Mouse (Mus musculus): Measurements from ENCODE around the gene Plagl1.

Gene Plagl1

DNA sequence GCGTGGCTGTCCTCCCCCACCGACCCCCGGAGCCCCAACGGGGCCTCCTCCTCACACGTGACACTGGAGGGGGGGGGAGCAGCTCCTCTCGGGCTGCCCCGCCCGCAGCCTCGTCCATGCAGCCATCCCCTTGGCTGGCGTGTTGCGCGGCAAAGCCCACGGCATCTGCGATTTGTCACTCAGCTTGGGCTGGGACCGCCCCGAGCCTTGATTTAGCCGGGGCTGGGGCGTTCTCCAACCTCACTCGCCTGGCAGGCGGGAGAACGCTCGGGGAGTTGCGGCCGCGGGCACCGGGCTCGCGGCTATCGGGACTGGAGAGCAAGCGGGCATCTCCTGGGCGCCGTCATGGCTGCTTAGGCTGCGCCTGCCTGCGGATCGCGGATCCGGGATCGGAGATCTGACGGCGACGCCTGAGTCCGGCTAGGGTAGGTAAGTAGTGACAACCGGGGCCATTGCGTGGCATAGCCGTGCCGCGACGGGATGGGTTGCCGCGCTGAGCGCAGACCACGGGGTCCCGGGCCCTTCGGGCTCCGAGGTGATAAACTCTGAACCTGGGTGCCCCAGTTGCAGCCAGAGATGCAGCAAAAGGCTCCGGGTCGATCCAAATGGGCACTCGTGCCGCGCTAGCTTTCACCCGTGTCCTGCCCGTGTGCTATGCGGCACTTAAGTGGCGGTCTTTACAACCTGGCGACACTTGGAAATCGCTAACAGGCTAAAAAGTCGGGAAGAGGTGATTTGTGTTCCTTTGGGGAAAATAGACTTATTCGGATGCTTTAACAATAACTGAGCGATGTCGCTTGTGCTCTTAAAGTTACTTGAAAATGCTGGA lies 30.5 kb downstream of the Plagl1 start:
- DNase-seq (ENCODE audit: low spot score): peak; percentile 80

DNA sequence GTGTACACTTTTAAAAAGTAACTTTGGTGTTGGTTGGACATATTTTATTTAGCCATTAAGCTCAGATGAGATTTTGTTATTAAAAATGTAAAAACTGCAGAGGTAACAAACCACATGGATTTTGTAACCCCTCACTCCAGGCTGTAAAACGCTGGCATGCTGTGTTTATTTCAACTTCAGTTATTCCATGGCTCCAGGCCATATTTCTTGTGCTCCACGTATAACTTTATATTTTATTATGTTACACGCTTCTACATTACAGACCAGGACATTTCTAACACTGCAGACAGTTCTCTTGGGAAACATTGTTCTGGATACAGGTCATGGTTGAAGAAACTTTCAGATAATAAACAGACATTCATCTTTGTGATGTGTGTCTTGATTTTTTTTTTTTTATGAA lies 32.7 kb downstream of the Plagl1 start:
- DNase-seq (ENCODE audit: low spot score): no peak

GRCm38 (mm10) chr10:13098895-13099294 lies 38.6 kb downstream of the Plagl1 start:
- DNase-seq (ENCODE audit: low spot score): no peak

GRCm38 (mm10) chr10:13100061-13100648 lies 39.9 kb downstream of the Plagl1 start:
- DNase-seq (ENCODE audit: low spot score): no peak

DNA sequence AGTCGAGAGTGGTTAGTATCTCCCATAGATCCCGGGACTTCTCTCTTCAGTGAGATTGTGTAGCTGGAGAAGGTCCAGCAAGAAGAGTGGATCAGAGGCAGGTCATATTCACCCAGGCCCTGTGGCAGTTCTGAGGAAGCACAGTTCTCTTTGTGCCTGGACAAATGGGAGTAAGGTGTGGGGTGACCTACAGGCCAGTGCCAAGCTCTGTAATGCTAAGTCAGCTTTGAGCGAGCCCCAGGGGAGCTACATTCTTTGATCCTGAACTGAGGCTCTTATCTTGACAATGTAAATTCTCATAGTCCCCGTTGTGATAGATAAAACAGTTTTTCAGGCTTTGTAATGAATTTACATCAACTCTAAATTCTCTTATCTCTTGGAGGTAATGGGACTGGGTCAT lies 42.1 kb downstream of the Plagl1 start:
- DNase-seq (ENCODE audit: low spot score): no peak

DNA sequence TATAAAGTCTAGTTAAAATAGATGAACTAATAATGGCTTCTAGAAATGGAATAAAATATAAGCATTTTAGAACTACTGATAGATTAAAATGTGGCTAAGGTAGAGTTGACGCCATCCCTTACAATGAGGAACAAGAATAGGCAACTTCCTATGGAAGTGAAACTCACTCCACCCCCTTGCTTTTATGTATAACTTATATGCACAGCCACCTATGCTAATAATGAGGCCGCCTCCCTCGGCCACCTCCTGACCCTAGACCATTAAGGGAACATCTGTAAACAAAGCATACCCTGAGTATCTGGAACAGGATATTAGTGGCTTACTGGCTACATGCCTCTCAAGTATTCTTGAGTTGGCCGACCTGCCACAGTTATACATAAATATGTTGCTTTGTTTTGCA lies 43.5 kb downstream of the Plagl1 start:
- no peak for DNase-seq (ENCODE audit: low spot score)

DNA sequence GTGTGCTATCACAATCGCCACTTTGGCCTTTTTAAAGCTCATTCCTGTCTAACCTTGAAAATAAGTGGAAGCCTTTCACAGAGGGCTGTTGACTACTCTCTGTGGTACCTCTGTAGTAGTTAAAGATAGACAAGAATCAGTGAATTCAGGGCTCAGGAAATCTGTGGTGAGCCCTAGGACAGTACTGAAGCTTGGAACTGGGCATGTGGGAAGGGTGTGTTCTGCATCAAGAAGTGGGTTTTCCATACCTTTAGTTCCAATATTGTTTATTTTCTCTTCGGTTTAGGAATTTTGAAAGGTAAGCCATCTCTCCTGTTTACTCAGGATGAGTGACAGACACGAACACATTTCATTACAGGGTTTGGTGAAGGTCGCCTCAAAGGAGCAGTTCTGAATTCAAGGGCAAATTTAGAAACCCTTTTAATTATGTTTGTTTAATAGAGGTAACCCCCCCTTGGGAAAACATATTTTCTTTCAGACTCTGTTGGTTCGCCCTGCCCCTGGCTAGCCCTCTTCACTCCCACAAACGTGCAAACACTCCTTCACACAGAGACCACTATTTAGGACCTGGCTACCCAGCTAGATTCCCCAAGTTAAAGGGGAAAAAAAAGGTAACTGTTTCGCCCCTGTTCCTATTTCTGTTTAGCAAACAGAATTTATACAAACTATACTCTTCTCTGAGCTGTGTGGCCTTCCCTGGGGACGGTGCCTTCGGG lies 46.8 kb downstream of the Plagl1 start:
- no peak for DNase-seq (ENCODE audit: low spot score)

DNA sequence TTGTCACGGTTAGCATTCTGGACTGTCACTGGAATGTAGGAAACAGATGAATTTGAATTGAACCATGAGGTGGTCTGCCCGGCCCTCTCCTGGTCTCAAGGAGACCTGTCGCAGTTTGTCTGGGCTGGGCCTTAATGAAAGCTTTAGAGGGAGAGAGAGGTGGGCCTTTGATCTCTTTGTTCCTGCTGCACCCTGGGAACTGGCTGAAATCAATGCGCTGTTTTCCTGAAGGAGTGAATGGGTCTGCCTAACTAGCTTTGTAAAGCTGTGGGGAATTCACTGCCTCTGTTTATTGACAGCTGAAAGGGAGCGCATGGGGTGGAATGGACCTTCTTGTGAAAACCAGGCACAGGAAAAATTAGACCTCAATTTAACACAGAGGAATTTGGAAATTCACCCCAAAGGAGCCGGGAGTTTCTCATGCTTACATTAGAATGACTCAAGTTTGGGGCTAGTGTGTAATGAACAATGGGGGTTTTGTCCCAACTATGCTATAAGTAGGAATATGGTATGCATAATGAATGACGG lies 47.8 kb downstream of the Plagl1 start:
- DNase-seq (ENCODE audit: low spot score): no peak

- DNase-seq (ENCODE audit: low spot score): no peak
These were observed 48.5 kb downstream of the Plagl1 start for GRCm38 (mm10) chr10:13108847-13109246.

GRCm38 (mm10) chr10:13109781-13110180 lies 49.5 kb downstream of the Plagl1 start:
- DNase-seq (ENCODE audit: low spot score): no peak

DNA sequence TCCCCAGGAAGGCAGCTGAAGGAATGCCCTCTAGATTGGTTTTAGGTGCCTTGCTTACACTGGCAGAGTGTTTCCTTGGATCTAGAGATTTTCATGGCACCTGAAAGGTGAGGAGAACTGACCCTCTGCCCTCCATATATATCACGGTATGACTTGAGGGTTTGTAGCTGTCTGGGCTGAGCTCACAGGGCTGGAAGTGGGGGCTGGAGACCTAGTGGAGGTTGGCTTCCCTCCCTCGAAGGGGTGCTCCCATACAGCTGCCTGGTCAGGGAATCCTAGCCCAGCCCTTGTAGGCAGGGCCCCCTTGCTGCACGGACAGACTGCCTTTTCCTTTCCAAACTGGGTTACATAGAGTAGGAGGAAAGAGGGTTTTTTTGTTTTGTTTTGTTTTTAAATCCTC lies 52.5 kb downstream of the Plagl1 start:
- DNase-seq (ENCODE audit: low spot score): no peak

GRCm38 (mm10) chr10:13113641-13114040 lies 53.3 kb downstream of the Plagl1 start:
- DNase-seq (ENCODE audit: low spot score): no peak

DNA sequence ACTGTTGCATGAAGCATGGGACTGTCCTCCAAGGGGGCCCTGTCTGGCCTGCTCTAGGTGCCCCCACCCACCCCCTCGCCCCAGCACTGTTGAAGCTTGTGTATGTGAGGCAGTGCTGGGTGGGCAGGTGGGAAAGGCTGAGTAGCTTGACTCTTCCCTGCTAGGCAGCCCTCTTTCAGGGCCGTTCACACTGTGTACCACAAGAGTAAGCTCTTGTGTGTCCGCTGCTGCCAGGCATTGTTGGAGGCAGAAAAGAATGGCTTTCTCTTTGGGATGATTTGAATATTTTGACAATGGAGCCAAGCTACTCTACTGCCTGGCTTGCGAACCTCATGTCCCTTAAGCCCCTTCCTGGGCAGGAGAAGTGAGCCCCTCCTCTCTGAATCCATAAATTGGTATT lies 54.7 kb downstream of the Plagl1 start:
- no peak for DNase-seq (ENCODE audit: low spot score)

DNA sequence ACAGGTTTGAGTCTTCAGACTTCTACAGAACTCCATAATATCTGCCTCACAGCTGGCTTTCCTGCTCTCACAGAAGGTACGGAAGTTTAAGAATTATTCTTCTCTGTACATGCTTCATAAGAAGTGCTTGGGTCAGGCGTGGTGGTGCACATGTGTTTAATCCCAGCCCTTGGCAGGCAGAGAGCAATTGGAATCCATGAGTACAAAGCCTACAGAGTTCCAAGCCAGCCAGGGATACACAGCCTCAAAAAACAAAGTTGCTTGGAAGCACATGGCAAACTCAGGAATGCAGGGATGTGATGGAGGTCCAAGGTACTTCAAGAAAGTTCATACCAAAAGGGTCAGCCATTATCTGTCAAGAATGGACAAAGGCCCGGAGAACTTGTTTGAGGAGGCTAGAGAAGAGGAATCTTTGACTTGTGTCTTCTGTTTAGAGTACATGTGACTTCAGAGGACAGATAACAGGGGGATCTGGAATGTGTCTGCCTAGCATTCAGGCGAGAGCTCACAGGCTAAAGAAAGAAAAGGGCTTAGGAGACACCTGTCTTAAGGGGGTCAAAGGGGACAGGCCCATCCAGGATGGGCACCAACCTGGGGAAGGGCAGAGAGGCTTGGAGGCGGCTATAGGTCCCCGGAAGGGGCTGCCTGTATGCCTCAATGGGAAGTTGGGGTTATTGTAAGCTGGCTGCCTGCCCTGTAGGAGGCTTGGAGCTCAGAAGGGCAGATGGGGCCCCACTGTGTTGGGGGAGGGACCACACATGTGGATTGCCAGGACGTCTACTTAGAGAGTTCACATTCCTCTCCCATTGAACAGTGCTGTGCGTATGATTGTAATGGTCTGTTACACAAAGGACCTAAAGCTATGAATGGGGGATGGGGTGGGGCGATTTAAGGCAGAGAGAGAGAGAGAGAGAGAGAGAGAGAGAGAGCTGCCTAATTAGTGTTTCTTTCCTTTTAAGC lies 56.7 kb downstream of the Plagl1 start:
- no peak for DNase-seq (ENCODE audit: low spot score)

DNA sequence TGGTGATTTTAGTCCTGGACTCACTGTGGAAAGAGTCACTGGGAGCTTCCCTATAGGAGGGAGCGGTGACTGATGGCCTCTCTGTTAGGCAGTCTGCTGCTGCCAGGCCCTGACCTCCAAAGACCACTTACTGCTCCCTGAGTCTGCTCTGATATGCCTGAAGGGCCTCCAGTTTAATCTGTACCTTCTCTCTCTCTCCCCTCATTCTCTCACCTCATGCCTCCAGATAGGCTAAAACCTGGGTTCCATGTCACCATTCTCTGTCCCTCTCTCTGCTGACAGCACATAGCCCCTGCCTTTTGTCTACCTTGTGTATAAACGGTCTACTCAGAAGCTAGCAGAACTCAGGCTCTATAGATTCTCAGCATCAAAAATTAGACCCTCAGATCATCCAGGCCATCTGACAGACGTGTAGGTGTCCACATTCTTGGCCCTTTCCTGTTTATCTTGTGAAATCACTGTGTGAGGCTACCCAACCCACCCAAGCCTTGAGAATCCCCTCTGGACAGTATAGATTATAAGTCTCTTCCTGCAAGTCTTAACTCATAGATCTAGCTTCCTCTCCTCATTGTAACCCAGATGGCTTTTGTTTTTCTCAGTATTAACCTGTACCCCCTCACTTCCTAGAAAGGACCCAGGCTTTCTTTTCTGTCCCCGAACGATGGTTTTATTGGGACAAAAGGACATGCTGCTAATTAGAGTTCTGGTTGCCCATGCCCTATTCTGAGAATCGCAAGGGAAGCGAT lies 57.9 kb downstream of the Plagl1 start:
- DNase-seq (ENCODE audit: low spot score): no peak

- DNase-seq (ENCODE audit: low spot score): no peak
These were observed 58.4 kb downstream of the Plagl1 start for GRCm38 (mm10) chr10:13118770-13119102.

GRCm38 (mm10) chr10:13119300-13119699 lies 59.0 kb downstream of the Plagl1 start:
- DNase-seq (ENCODE audit: low spot score): no peak

- DNase-seq (ENCODE audit: low spot score): no peak
These were observed 65.5 kb downstream of the Plagl1 start for GRCm38 (mm10) chr10:13125811-13126210.

GRCm38 (mm10) chr10:13127335-13127734 lies 67.0 kb downstream of the Plagl1 start:
- DNase-seq (ENCODE audit: low spot score): peak; percentile 13

GRCm38 (mm10) chr10:13127946-13128345 lies 67.6 kb downstream of the Plagl1 start:
- DNase-seq (ENCODE audit: low spot score): no peak

DNA sequence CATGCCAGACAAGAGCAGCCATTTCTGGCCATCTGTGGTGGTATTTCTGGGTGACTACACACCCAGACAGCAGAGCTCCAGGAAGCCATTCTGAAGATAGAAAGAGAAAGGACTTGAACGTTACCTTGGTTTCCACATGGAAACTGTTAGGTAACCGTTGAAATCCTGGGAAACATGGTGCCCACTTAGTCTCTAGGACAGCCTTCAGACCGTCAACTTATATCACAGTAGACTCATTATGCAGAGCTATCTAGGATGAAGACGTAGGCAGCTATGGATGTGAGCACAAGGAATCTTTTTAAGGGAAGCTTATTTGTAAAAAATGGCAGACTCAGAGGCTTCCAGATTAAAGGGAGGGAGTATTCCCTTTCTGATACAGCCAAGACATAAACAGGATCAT lies 73.5 kb downstream of the Plagl1 start:
- no peak for DNase-seq (ENCODE audit: low spot score)
